Comparison of ENCODE assay signal across 23 mouse cellular contexts in the genomic region with DNA sequence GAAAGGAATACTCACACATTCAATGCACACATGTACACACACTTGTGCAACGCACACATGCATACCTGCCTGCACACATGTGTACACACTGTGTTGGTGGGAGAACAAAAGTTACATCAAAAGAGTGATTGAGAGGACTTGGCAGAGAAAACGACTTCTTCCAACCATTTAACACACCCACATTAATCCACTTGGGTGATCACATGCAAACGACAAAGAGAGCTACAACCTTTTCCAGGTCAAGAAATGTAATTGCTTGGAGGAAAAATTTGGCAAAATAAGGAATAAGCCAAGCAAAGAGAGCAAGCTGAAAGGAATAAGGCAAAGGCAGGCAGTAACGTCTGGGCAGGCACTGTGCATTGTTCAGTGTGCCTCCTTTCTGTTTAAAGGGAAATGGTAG.
"Had no signal": no experiment of that assay in that cellular context is flagged by ENCODE, and none has a peak within 500 bp of the region (broad histone marks: within the 10 kb centered on the region; RNA-seq: fewer than 3 reads in every experiment).

No protein-coding gene starts in this region.

- H3K36me3 ChIP-seq: limb, embryonic 10.5 days; limb, embryonic 13.5 days; liver, embryonic 12.5 days; liver, embryonic 15.5 days; lung, embryonic 15.5 days; neural tube, embryonic 12.5 days; neural tube, embryonic 15.5 days; stomach, embryonic 15.5 days had no signal

- H3K27me3 ChIP-seq: limb, embryonic 13.5 days; liver, embryonic 12.5 days; liver, embryonic 15.5 days; lung, embryonic 15.5 days; megakaryocyte, embryonic 14.5 days; neural tube, embryonic 12.5 days; neural tube, embryonic 15.5 days; stomach, embryonic 15.5 days had no signal

- DNase-seq: kidney, adult 9 months; kidney, postnatal 14 days; layer of hippocampus, adult 9-11 months; liver; lung, adult 18-20 months; lung, postnatal 10 days; lung, postnatal 36 days; midbrain, embryonic 14.5 days; right cerebral cortex, adult 18-20 months; right cerebral cortex, postnatal 14 days; right cerebral cortex, postnatal 4 days; thymus, postnatal 36 days had no signal

- H3K27ac ChIP-seq: layer of hippocampus, adult 2 months; limb, embryonic 10.5 days; limb, embryonic 13.5 days; liver, embryonic 12.5 days; liver, embryonic 15.5 days; lung, embryonic 15.5 days; neural tube, embryonic 12.5 days; neural tube, embryonic 15.5 days; stomach, embryonic 15.5 days had no signal

- ATAC-seq: liver, embryonic 12.5 days had no signal

- H3K9me3 ChIP-seq: limb, embryonic 10.5 days; limb, embryonic 13.5 days; liver, embryonic 12.5 days; liver, embryonic 15.5 days; lung, embryonic 15.5 days; megakaryocyte, embryonic 14.5 days; neural tube, embryonic 12.5 days; neural tube, embryonic 15.5 days; stomach, embryonic 15.5 days had no signal

- H3K4me3 ChIP-seq: layer of hippocampus, adult 2 months; limb, embryonic 10.5 days; limb, embryonic 13.5 days; liver, embryonic 12.5 days; liver, embryonic 15.5 days; lung, embryonic 15.5 days; megakaryocyte, embryonic 14.5 days; neural tube, embryonic 12.5 days; neural tube, embryonic 15.5 days; stomach, embryonic 15.5 days had no signal

- H3K4me2 ChIP-seq: limb, embryonic 13.5 days; liver, embryonic 12.5 days; liver, embryonic 15.5 days; lung, embryonic 15.5 days; midbrain, embryonic 11.5 days; neural tube, embryonic 12.5 days; neural tube, embryonic 15.5 days; stomach, embryonic 15.5 days had no signal

- H3K9ac ChIP-seq: limb, embryonic 13.5 days; liver, embryonic 12.5 days; liver, embryonic 15.5 days; lung, embryonic 15.5 days; neural tube, embryonic 12.5 days; neural tube, embryonic 15.5 days; stomach, embryonic 15.5 days had no signal

- H3K4me1 ChIP-seq: limb, embryonic 10.5 days; limb, embryonic 13.5 days; liver, embryonic 12.5 days; liver, embryonic 15.5 days; lung, embryonic 15.5 days; megakaryocyte, embryonic 14.5 days; neural tube, embryonic 12.5 days; neural tube, embryonic 15.5 days; stomach, embryonic 15.5 days had no signal
